Mouse (Mus musculus): ENCODE measurements around the gene Gm11011.
"Not testable (repeated sequence)": the region's sequence is repeated elsewhere in the genome, so short reads cannot be mapped to it uniquely, and the experiment has no call there.

The Gm11011 gene

GRCm38 (mm10) chr2:169587645-169588044 is at the start of gene Gm11011:
TSS of gene Gm11011 (minus strand) at chr2:169587745.
- not testable (repeated sequence) for DNase-seq

- DNase-seq, result no peak
Measured at GRCm38 (mm10) chr2:169636414-169636813, 48.9 kb upstream of the Gm11011 start.

- no peak for DNase-seq
Measured at GRCm38 (mm10) chr2:169635428-169635827, 47.9 kb upstream of the Gm11011 start.

- DNase-seq, result no peak
Measured at GRCm38 (mm10) chr2:169634619-169635382, 47.3 kb upstream of the Gm11011 start.

GRCm38 (mm10) chr2:169633491-169634289 is 46.1 kb upstream of the Gm11011 start:
- peak; percentile 12 for DNase-seq

GRCm38 (mm10) chr2:169632338-169633151 is 45.0 kb upstream of the Gm11011 start, which contains the start of gene Tshz2:
TSS of gene Tshz2 (plus strand) at chr2:169633013.
- DNase-seq, result peak; percentile 27

GRCm38 (mm10) chr2:169630070-169630469 is 42.5 kb upstream of the Gm11011 start:
- no peak for DNase-seq

GRCm38 (mm10) chr2:169621201-169621710 is 33.7 kb upstream of the Gm11011 start:
- DNase-seq, result no peak

- no peak for DNase-seq
Measured at GRCm38 (mm10) chr2:169615998-169616397, 28.5 kb upstream of the Gm11011 start.

GRCm38 (mm10) chr2:169614683-169615082 is 27.1 kb upstream of the Gm11011 start:
- DNase-seq, result no peak

- no peak for DNase-seq
Measured at GRCm38 (mm10) chr2:169611557-169611956, 24.0 kb upstream of the Gm11011 start.

GRCm38 (mm10) chr2:169610882-169611281 is 23.3 kb upstream of the Gm11011 start:
- no peak for DNase-seq

- no peak for DNase-seq
Measured at GRCm38 (mm10) chr2:169609956-169610355, 22.4 kb upstream of the Gm11011 start.

GRCm38 (mm10) chr2:169607787-169608186 is 20.2 kb upstream of the Gm11011 start:
- DNase-seq, result no peak

GRCm38 (mm10) chr2:169606901-169607678 is 19.5 kb upstream of the Gm11011 start:
- no peak for DNase-seq

- DNase-seq, result no peak
Measured at GRCm38 (mm10) chr2:169600163-169600562, 12.6 kb upstream of the Gm11011 start.

GRCm38 (mm10) chr2:169599591-169599990 is 12.0 kb upstream of the Gm11011 start:
- no peak for DNase-seq

- DNase-seq, result no peak
Measured at GRCm38 (mm10) chr2:169597971-169598370, 10.4 kb upstream of the Gm11011 start.

GRCm38 (mm10) chr2:169597357-169597756 is 9.8 kb upstream of the Gm11011 start:
- no peak for DNase-seq

GRCm38 (mm10) chr2:169593742-169594141 is 6.2 kb upstream of the Gm11011 start:
- DNase-seq, result no peak

GRCm38 (mm10) chr2:169590412-169590811 is 2.9 kb upstream of the Gm11011 start:
- DNase-seq, result no peak

- no peak for DNase-seq
Measured at GRCm38 (mm10) chr2:169589697-169590096, 2.2 kb upstream of the Gm11011 start.

Measured in right cerebral cortex, postnatal 4 days (tissue).